Mouse (Mus musculus) heart, postnatal 0 days (tissue): ENCODE data around the gene Samm50.

Source experiments
- CTCF ChIP-seq: IDR thresholded peaks from 2 replicates; pipeline ENCODE4 v1.5.1; 2016; ENCODE audit warnings: antibody characterized with exemption, control low read depth, low read depth
- EP300 ChIP-seq: IDR thresholded peaks from 2 replicates; pipeline ENCODE4 v1.6.1; 2016; ENCODE audit warnings: antibody characterized with exemption, low read depth

GRCm38 (mm10) chr15:84266290-84266689 is 74.2 kb downstream of the Samm50 start:
- no peak for TF ChIP-seq EP300
- TF ChIP-seq CTCF, result no peak
